Mouse (Mus musculus) forebrain, postnatal 0 days (tissue): ENCODE measurements around the gene Olfr1385. TPM values are rescaled to one million over a fixed set of nuclear protein-coding genes. Genes with fewer than 3 reads are reported as not detected.
"Not testable (repeated sequence)": the region's sequence is repeated elsewhere in the genome, so short reads cannot be mapped to it uniquely, and the experiment has no call there.

Experiments used
- ATAC-seq: fragments of 200-750 bp; cut with Nextera tagmentation; 2 replicates; pipeline ENCODE4 v1.8.0; 2017; ENCODE audit warnings: mild to moderate bottlenecking, moderate library complexity
- DNase-seq: peaks from one replicate; pipeline ENCODE4 v3.0.0-alpha.2; 2015
- H3K27ac ChIP-seq: fragments of 300-500 bp; sonication (generic); 2 replicates; pipeline ENCODE4 v1.5.1; 2014; ENCODE audit warnings: low read depth, mild to moderate bottlenecking, antibody characterized with exemption, low read length, moderate library complexity, mixed read lengths
- H3K27me3 ChIP-seq: fragments of 300-500 bp; sonication (generic); 2 replicates; pipeline ENCODE4 v1.6.1; 2014; ENCODE audit warnings: mild to moderate bottlenecking, low read length, mixed read lengths; ENCODE audit not compliant: insufficient read depth
- H3K36me3 ChIP-seq: fragments of 300-500 bp; sonication (generic); 2 replicates; pipeline ENCODE4 v1.6.1; 2014; ENCODE audit warnings: mild to moderate bottlenecking, moderate library complexity; ENCODE audit not compliant: insufficient read depth
- H3K4me1 ChIP-seq: fragments of 300-500 bp; sonication (generic); 2 replicates; pipeline ENCODE4 v1.6.1; 2014; ENCODE audit warnings: antibody characterized with exemption; ENCODE audit not compliant: insufficient read depth
- H3K4me2 ChIP-seq: fragments of 300-500 bp; sonication (generic); 2 replicates; pipeline ENCODE4 v1.6.1; 2014; ENCODE audit warnings: low read depth, mild to moderate bottlenecking, moderate library complexity
- H3K4me3 ChIP-seq: fragments of 300-500 bp; sonication (generic); 2 replicates; pipeline ENCODE4 v1.5.1; 2014; ENCODE audit warnings: low read depth, low read length, mixed read lengths
- H3K9ac ChIP-seq: fragments of 300-500 bp; sonication (generic); 2 replicates; pipeline ENCODE4 v1.6.1; 2014; ENCODE audit warnings: mild to moderate bottlenecking
- H3K9me3 ChIP-seq: fragments of 300-500 bp; sonication (generic); 2 replicates; pipeline ENCODE4 v1.6.1; 2016; ENCODE audit warnings: low read length
- CTCF ChIP-seq: sonication (generic); IDR thresholded peaks from 2 replicates; pipeline ENCODE4 v1.5.1; 2016; ENCODE audit warnings: antibody characterized with exemption, control low read depth, low read depth
- WGBS: fragments of 180-500 bp; shearing (Covaris S2); extraction: QIAGEN DNeasy Blood & Tissue Kit; methylation state at CpG from one replicate; pipeline ENCODE4 v1.1.7; 2014; 5-methylcytosine and 5-hydroxymethylcytosine counted together
- polyA plus RNA-seq: library from polyadenylated mRNA; unstranded; fragments of >200 nt; fragmentation: Nextera tagmentation; extraction: Ambion mirVana; gene quantifications from 2 replicates; pipeline ENCODE4 v1.2.1, GENCODE M21; 2015
- total RNA-seq: library from RNA; depleted of rRNA; stranded (reverse); fragments of >200 nt; gene quantifications from 2 replicates; pipeline ENCODE4 v1.2.3, GENCODE M21; 2014; rRNA removed

Olfr1385 gene
- total RNA-seq (0.05 TPM in 1 of 2 replicates, not detected in the other), polyA plus RNA-seq (not detected in 2 replicates)

- not testable (repeated sequence) for H3K4me3 ChIP-seq, ATAC-seq, H3K9ac ChIP-seq, H3K4me1 ChIP-seq, H3K27me3 ChIP-seq, H3K9me3 ChIP-seq, H3K36me3 ChIP-seq, H3K27ac ChIP-seq, H3K4me2 ChIP-seq, DNase-seq
- 56% methylated on average over 1 of the region's 1 CpGs for WGBS
Observed at GRCm38 (mm10) chr11:49488770-49489169, at the start of gene Olfr1385. TSS of gene Olfr1385 (plus strand) at chr11:49489070.

DNA sequence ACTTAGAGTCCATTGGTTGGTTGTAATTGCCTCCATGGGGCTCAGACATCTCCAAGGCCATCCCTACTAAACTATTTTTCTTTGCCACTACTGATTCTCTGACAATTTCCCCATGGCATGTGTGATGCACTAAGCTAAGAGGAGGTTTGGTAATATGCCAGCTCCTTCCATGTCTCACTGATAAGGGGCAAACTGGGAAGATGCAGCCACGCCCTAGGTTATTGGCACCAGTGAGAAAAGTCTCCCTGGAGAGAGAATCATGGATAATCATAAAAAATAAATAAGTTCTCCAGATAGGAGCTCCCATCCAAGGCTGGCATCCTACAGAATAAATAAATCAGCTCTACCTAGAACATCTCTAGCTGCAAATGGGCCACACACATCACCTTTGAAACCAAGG is 33.8 kb upstream of the Olfr1385 start, which contains the start of gene Olfr1387:
Gene Olfr1387, plus strand, starts transcription at position 301 of the 400 bp plus-strand sequence.
- ATAC-seq, result no peak
- no peak for TF ChIP-seq CTCF
- WGBS, result 85% methylated on average over 1 of the region's 1 CpGs
- no peak within 1 kb of the TSS for H3K9ac ChIP-seq
- H3K27me3 ChIP-seq, result no peaks in the 10 kb centered on the region
- H3K36me3 ChIP-seq, result no peaks in the 10 kb centered on the region
- no peaks in the 10 kb centered on the region for H3K4me1 ChIP-seq
- H3K9me3 ChIP-seq, result no peaks in the 10 kb centered on the region
- no peak within 1 kb of the TSS for H3K4me2 ChIP-seq
- no peak within 1 kb of the TSS for H3K27ac ChIP-seq
- DNase-seq, result no peak
- H3K4me3 ChIP-seq, result no peak within 1 kb of the TSS

DNA sequence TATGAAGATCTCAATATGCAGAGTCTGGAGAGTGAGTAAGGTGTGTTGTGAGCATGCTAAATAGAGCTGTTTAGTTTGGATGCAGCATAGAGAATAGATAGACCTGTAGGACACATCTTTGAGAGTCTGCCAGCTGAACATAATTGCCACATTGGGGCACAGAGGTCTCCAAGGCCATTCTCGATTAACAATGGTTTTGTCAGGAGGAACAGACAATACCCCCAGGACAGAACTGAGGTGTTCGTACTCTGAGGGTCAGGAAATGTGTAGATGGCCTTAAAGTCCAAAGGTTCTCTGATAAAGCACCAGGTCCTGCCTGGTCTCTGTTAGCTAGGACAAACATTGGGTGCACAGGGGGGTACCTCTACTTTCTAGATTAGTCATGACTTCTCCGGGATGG is 24.1 kb upstream of the Olfr1385 start, which contains the start of gene Olfr1386:
Gene Olfr1386, plus strand, starts transcription at position 301 of the 400 bp plus-strand sequence.
- not testable (repeated sequence) for H3K9me3 ChIP-seq, H3K9ac ChIP-seq, H3K36me3 ChIP-seq, H3K4me3 ChIP-seq, H3K27me3 ChIP-seq, H3K27ac ChIP-seq, H3K4me2 ChIP-seq, DNase-seq, ATAC-seq, H3K4me1 ChIP-seq
- WGBS, result 80% methylated on average over 2 of the region's 3 CpGs

DNA sequence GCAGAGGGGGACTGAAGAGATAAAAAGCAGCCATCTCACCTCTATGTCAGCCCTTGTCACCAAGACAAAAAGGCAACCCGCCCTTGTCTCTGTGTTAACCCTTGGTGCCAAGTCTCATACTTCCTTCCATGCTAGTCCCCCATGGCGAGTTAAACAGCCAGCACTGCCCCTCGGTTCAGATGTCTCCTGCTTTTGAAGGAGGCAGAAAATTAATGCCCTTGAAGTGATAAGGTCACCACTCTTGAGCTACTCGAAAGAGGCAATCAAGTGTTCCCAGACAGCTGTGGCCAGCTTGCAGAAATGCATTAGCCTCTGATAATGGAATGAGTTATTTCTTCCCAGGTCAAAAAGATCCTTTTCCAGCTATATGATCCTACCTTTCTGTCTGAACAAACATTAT is 2.9 kb upstream of the Olfr1385 start:
- H3K36me3 ChIP-seq, result no peaks in the 10 kb centered on the region
- H3K27me3 ChIP-seq, result no peaks in the 10 kb centered on the region
- no peak for DNase-seq
- 75% methylated on average over 4 of the region's 4 CpGs for WGBS
- no peak for ATAC-seq
- H3K4me3 ChIP-seq, result no peak overlapping the region
- no peak overlapping the region for H3K27ac ChIP-seq
- no peak overlapping the region for H3K9ac ChIP-seq
- no peak overlapping the region for H3K4me2 ChIP-seq
- H3K4me1 ChIP-seq, result no peaks in the 10 kb centered on the region
- TF ChIP-seq CTCF, result no peak
- no peaks in the 10 kb centered on the region for H3K9me3 ChIP-seq

DNA sequence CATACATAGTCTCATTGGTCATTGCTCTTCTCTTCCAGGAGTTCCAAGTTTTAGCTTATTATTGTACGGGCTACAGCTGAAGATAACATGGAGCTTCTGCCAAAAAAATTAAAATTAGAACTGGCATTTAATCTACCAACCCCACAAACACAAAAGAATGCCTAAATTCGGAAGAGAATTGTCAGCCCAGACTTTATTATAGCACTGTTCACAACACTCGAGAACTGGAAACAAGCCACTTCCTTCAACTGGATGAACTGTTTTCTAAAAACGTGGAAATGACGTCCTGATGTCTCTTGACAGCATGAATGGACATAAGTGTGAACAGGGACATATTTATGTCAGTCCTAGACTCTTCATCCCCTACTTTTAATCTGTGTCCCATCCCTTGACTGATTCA is 29.2 kb downstream of the Olfr1385 start:
- no peaks in the 10 kb centered on the region for H3K27me3 ChIP-seq
- ATAC-seq (no peak), DNase-seq (no peak)
- no peaks in the 10 kb centered on the region for H3K4me1 ChIP-seq
- TF ChIP-seq CTCF, result no peak
- H3K4me2 ChIP-seq, result no peak overlapping the region
- no peak overlapping the region for H3K27ac ChIP-seq
- no peaks in the 10 kb centered on the region for H3K36me3 ChIP-seq
- 74% methylated on average over 5 of the region's 5 CpGs for WGBS
- no peaks in the 10 kb centered on the region for H3K9me3 ChIP-seq
- H3K4me3 ChIP-seq, result no peak overlapping the region
- H3K9ac ChIP-seq, result no peak overlapping the region

- Histone ChIP-seq H3K4me3 (no peak within 1 kb of the TSS), H3K27ac (no peak within 1 kb of the TSS), H3K4me1 (no peaks in the 10 kb centered on the region), H3K9me3 (no peaks in the 10 kb centered on the region), H3K4me2 (no peak within 1 kb of the TSS), H3K9ac (no peak within 1 kb of the TSS), H3K36me3 (no peaks in the 10 kb centered on the region), H3K27me3 (no peaks in the 10 kb centered on the region)
- DNase-seq (no peak), ATAC-seq (no peak)
- no peak for TF ChIP-seq CTCF
Observed at GRCm38 (mm10) chr11:49519348-49519747, 30.5 kb downstream of the Olfr1385 start, which contains the start of gene Olfr1383. TSS of gene Olfr1383 (plus strand) at chr11:49519648.

GRCm38 (mm10) chr11:49527947-49528346 is 39.1 kb downstream of the Olfr1385 start, which contains the start of gene Olfr1382:
TSS of gene Olfr1382 (plus strand) at chr11:49528247.
- Histone ChIP-seq H3K4me3 (no peak within 1 kb of the TSS), H3K27ac (no peak within 1 kb of the TSS), H3K36me3 (no peaks in the 10 kb centered on the region), H3K9ac (no peak within 1 kb of the TSS), H3K4me2 (no peak within 1 kb of the TSS), H3K27me3 (no peaks in the 10 kb centered on the region), H3K9me3 (no peaks in the 10 kb centered on the region), H3K4me1 (no peaks in the 10 kb centered on the region)
- DNase-seq (no peak), ATAC-seq (no peak)
- 88% methylated on average over 3 of the region's 3 CpGs for WGBS
- TF ChIP-seq CTCF, result no peak
